Mouse (Mus musculus): Measurements from ENCODE around the gene Crb3.
A peak's percentile ranks its signal among the peaks of the same experiment; 100 is the strongest.
"Not testable (repeated sequence)": the region's sequence is repeated elsewhere in the genome, so short reads cannot be mapped to it uniquely, and the experiment has no call there.

Gene Crb3

DNA sequence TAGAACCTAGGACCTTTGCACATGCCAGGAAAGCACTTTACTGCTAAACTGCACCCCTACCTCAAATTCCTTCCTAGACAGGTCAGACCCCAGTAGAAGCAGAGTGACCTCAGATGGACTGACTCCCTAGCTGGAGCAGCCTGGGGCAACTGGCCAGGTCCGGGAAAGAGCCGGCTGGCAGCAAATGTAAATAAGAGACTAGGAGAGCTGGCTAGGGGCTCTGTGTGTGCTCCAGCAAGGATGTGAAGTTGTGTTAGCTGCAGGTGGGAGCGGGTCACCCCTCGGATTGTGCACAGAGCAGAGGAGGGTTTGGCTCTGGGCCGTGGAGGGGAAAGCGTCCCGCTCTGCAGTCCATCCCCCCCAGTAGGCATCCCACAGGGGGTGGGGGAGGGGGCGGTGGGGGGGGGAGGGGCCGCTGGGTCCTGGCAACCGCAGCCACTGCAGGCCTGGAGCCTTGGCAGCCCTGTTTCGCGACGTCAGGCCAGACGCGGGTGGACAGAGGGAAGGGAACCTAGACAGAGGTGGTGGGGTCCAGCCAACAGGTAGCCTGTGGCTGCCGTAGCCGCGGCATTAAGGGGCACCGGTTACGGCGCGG is at the start of gene Crb3:
TSS of gene Crb3 (plus strand) at position 215 of the 595 bp plus-strand sequence.
- DNase-seq = peak; percentile 34 to 65

GRCm38 (mm10) chr17:57010911-57011235 is 48.0 kb upstream of the Crb3 start:
- no peak for DNase-seq

DNA sequence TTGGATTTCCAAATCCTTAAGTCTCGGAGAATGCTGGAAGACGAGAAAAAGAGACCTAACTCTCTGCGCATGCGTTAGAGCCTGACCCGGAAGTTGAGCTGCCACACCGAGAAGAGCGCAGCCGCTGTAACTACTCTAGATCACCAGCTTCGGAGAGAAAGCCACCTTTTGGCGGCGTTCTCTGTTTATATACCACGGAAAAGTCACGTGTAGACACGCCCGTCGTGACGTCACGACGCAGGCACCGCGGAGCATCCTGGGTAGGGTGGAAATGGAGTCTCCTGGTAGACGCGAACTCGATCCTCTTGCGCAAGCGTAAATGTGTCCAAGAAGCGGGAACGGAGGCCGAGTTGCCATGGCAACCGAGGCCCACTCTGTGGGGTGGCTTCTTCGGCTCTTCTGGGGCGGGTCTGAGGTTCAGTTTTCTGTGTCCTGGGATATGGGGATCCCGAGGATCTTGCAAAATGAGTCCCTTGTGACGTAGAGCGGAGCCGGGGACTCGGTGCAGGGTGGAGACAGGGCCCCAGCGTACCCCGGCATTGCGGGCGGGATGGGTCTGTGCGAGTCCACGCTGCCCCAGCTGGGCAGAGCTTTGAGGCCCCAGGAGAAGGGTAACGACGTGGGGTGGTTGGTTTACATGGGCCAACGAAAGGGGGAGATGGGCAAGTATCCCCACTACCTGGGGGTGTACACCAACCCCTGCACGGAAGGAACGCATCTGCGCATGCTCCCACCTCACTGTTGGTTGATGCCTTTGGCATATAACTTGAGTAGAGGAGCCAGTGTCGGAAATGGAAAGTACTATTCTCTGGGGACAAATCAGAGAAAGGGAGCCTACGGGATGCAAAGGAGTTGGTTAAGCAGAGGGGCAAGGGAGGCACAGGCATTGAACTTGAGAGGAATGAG is 47.4 kb upstream of the Crb3 start, which contains the start of the genes Gtf2f1 and Gm17949:
TSS of gene Gtf2f1 (minus strand) at position 53 of the 906 bp plus-strand sequence.
TSS of gene Gm17949 (plus strand) at position 234 of the 906 bp plus-strand sequence.
- DNase-seq = peak; percentile 95

DNA sequence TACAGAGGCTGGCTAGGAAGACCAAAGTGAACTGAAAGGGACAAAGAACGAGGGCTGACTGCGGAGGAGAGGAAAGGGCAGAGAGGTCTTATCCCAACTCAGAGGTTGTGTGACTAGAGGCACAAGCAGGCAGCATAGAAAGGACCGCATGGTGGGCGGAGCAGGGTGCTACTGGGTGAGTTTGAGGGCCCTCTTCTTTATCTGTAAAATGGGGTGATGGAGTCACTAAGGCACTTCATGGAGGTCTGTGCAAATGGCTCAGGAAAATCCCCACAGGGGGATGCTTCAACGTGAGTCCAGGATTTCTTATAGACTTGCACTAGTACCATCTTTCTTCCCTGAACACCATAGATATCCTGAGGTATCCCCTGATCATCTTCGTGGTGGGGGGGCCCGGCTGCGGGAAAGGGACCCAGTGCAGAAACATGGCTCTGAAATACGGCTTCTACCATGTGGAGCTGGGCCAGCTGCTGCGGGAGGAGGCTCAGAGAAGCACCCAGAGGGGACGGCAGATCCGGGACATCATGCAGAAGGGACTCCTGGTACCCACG is 46.6 kb upstream of the Crb3 start:
- peak in 1 of 2 experiments; percentile 19 for DNase-seq

DNA sequence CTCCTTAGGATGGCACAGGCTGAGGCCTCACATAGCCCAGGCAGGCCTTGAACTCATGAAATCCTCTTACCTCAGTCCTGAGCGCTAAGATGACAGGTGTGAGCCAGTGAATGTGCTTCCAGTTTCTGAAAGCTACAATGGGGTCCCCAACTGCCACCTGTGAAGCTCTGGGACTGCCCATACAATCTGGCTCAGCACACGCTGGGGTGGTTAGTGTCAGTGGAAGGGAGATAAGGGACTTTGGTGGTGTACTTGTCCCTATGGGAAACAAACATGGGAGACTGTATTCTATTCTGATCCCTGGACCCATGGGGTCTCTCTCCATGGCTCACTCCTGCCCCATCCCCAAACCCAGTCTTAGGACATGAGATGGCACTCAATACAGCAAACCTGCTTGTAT is 39.2 kb upstream of the Crb3 start:
- DNase-seq = no peak

DNA sequence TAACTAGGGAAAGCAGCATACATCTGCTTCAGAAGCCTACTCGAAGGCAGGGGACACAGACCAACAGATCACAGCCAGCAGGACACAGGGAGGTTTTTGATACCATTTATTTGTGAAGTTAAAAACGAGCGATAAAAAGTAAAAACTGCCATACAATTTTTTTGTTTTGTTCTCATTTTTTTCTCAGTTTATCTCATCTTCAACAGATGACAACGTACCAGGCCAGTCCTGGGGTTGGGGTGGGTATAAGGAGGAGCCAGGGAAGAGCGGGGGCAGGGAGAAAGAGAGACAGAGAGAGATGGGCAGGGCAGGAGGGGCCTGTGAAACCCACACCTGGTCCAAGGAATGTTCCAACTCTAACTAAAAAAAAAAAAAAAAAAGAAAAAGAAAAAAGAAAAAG is 37.9 kb upstream of the Crb3 start:
- DNase-seq = no peak

DNA sequence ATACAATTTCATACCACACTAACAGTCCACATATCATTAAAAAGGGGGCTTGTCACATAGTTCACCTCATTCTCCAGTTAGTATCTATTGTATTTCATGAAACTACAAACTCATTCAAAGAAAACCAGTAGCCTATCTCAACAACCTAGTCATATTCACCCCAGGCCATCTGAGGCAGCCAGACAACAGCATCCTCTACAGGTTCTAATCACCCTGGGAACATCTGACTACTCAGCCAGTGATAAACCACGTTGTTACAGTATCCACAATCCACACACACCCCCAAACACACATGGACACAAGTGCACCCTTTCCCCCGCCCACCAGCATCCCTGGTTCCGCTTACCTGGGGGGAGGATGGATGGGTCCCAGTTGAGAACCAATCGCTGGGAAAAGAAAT is 31.4 kb upstream of the Crb3 start:
- DNase-seq = no peak

GRCm38 (mm10) chr17:57029691-57030090 is 29.2 kb upstream of the Crb3 start:
- no peak for DNase-seq

GRCm38 (mm10) chr17:57030931-57031660 is 27.8 kb upstream of the Crb3 start, which contains the start of gene Khsrp:
Gene Khsrp, minus strand, starts transcription at chr17:57031522.
- DNase-seq = peak; percentile 53 to 58

GRCm38 (mm10) chr17:57031661-57032420 is 27.1 kb upstream of the Crb3 start:
- peak; percentile 100 for DNase-seq

GRCm38 (mm10) chr17:57032854-57033253 is 26.1 kb upstream of the Crb3 start:
- DNase-seq = no peak

GRCm38 (mm10) chr17:57038978-57039377 is 19.9 kb upstream of the Crb3 start:
- DNase-seq = no peak

DNA sequence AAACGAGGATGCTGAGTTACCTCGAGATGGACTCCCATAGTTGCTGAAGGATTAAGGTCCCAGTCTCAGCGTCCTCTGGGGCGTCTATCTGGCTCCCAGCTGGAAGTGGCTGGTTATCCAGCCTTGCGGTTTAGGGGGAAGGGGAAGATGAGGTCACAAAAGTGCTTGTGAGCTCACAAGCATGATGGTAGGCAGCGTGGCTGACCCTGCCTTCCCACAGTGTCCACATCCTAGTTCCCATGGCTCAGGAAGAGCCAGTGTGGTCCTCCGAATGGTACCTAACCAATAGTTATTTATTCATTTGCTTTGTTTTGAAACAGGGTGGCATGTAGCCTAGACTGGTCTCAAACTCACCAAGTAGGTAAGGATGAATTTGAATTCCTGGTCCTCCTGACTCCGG is 17.4 kb upstream of the Crb3 start, which contains the start of gene Slc25a41:
TSS of gene Slc25a41 (minus strand) at position 101 of the 400 bp plus-strand sequence.
- no peak for DNase-seq

DNA sequence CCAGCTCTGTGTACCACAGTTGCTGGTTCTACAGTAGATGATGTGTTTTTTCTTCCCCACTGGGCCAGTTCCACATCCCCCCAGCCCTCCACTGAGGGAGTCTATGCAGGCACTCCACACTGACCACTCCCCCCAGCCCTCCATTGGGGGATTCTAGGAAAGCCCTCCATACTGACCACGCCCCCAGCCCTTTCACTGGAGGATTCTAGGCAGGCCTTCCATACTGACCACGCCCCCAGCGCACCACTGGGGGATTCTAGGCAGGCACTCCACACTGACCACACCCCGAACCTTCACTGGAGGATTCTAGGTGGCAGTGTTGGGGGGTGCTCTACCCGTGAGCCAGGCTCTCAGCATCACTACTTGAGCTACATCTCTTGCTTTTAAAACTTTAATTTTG is 11.5 kb upstream of the Crb3 start:
- DNase-seq = no peak

GRCm38 (mm10) chr17:57048816-57049215 is 10.1 kb upstream of the Crb3 start:
- DNase-seq = no peak

- DNase-seq = not testable (repeated sequence)
These were observed 7.2 kb upstream of the Crb3 start for GRCm38 (mm10) chr17:57051679-57052078.

- DNase-seq = no peak
These were observed 2.7 kb upstream of the Crb3 start for GRCm38 (mm10) chr17:57056246-57056645.

- peak; percentile 69 to 79 for DNase-seq
These were observed 627 bp downstream of the Crb3 start, which contains the start of gene Slc25a23 for GRCm38 (mm10) chr17:57059486-57059977. Gene Slc25a23, minus strand, starts transcription at chr17:57059863.

DNA sequence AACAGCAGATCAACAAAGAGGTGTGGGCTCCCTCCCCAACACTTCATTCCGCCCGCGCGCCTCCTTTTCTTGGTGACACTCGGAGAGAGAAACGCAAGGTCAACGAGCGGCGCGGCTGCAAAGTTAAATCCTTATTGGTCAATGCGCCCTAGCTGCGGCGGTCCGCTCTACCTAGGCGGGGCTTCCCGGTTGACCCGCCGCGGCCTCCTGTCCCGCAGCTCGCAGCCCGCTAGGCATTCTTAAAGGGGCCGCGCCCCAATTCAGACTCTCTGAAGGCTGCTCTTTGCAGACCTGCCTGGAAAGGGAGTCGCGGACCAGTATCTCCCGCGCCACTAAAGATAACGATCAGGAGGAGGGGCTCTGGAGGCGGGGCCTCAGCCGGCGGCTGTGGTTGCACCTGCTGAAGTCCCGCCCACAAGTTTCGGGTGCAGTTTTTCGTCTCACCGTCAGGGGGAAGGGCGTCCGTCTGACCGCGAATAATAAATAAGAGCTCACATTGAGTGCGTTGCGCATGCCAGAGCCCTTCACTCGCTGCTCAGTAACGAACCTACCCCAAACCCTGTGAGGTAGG is 1.4 kb downstream of the Crb3 start:
- DNase-seq = peak; percentile 96 to 97

- no peak for DNase-seq
These were observed 2.2 kb downstream of the Crb3 start for GRCm38 (mm10) chr17:57061069-57061468.

- DNase-seq = peak; percentile 78 to 90
These were observed 3.2 kb downstream of the Crb3 start for GRCm38 (mm10) chr17:57062011-57062521.
